Mouse (Mus musculus) common myeloid progenitor, adult 5-6 weeks (primary cell): ENCODE measurements at regions not wholly inside any gene's neighbourhood (a gene's known extent, or its start where the extent isn't known, plus 50 kb on each side); places are given as distances from the start of the nearest gene placed in this dataset.

Experiments used
- ATAC-seq: replicated peaks from 2 replicates; pipeline ENCODE4 v1.8.0; 2016; ENCODE audit warnings: low read depth, mild to moderate bottlenecking, moderate TSS enrichment, inconsistent platforms; ENCODE audit not compliant: poor library complexity, severe bottlenecking

GRCm38 (mm10) chr4:93986189-93986588 is 570.2 kb upstream of the Gm10306 start:
- ATAC-seq: no peak

- peak; percentile 83 for ATAC-seq
Observed at GRCm38 (mm10) chr4:93990273-93990869, 566.0 kb upstream of the Gm10306 start.

GRCm38 (mm10) chr4:94005818-94006217 is 550.5 kb upstream of the Gm10306 start:
- ATAC-seq: peak; percentile 59

- ATAC-seq: peak; percentile 95
Observed at GRCm38 (mm10) chr4:94007088-94007768, 549.1 kb upstream of the Gm10306 start.

GRCm38 (mm10) chr4:94015713-94016112 is 540.6 kb upstream of the Gm10306 start:
- ATAC-seq: no peak

- peak; percentile 68; the same call in 1 of the 2 replicates for ATAC-seq
Observed at GRCm38 (mm10) chr4:94017702-94018101, 538.6 kb upstream of the Gm10306 start.

- ATAC-seq: no peak
Observed at GRCm38 (mm10) chr4:94049629-94050310, 506.6 kb upstream of the Gm10306 start.

GRCm38 (mm10) chr4:94052249-94053162 is 503.8 kb upstream of the Gm10306 start:
- no peak for ATAC-seq

GRCm38 (mm10) chr4:94073178-94073870 is 483.0 kb upstream of the Gm10306 start:
- no peak for ATAC-seq

GRCm38 (mm10) chr4:94082839-94083238 is 473.5 kb upstream of the Gm10306 start:
- ATAC-seq: no peak

- ATAC-seq: no peak
Observed at GRCm38 (mm10) chr4:94094379-94094778, 462.0 kb upstream of the Gm10306 start.

GRCm38 (mm10) chr4:94106941-94107340 is 449.4 kb upstream of the Gm10306 start:
- ATAC-seq: no peak

- no peak for ATAC-seq
Observed at GRCm38 (mm10) chr4:94116881-94117280, 439.5 kb upstream of the Gm10306 start.

GRCm38 (mm10) chr4:94124177-94124576 is 432.2 kb upstream of the Gm10306 start:
- ATAC-seq: peak; percentile 66

- ATAC-seq: no peak
Observed at GRCm38 (mm10) chr4:94137921-94138320, 418.4 kb upstream of the Gm10306 start.

GRCm38 (mm10) chr4:94144901-94145801 is 411.2 kb upstream of the Gm10306 start:
- ATAC-seq: no peak

- no peak for ATAC-seq
Observed at GRCm38 (mm10) chr4:94147964-94148533, 408.3 kb upstream of the Gm10306 start.

GRCm38 (mm10) chr4:94149056-94149455 is 407.3 kb upstream of the Gm10306 start:
- no peak for ATAC-seq
